Mouse (Mus musculus): ENCODE data around the gene Gpr26.

DNA sequence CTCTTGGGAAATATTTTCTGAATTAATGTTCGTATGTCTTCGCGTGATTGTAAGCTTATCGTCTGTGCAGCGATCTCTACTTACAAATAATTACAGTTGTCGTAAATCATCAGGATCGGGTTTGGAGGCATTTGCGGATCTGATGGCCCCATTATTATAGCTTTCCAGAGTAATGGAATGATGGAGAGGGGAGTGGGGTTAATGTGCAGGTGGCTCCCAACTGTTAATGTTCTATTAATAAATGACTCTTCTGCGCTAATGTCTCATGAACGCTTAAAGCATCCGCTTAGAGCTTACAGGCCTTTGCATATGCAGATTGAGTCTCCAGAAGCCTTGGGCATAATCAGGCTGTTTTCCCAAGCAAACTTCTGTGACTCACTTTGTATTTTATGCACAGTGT lies 12.3 kb downstream of the Gpr26 start:
- TF ChIP-seq CTCF (IDR thresholded peaks at IDR 0.05; ENCODE audit: low read depth) = no peak
- TF ChIP-seq EP300 (IDR thresholded peaks at IDR 0.05; ENCODE audit: low read depth) = no peak
